Comparison of ENCODE assay signal across 7 mouse cellular contexts in genomic region chr8:85298600-85299433, GRCm38 (mm10). TPM values are rescaled to one million over a fixed set of nuclear protein-coding genes. Genes with fewer than 3 reads are reported as not detected.
DNase-seq lines count a peak whose midpoint lies in the region; ATAC-seq and TF ChIP-seq lines count a peak whose summit lies in the region.

No protein-coding gene starts in this region.

- peak overlapping the region; percentile 99 for H3K4me3 ChIP-seq in heart, embryonic 11.5 days (ENCODE audit: low read depth, low read length)
- peak overlapping the region; percentile 92 for H3K4me3 ChIP-seq in layer of hippocampus, adult 2 months
- peak overlapping the region; percentile 98 for H3K4me3 ChIP-seq in macrophage (ENCODE audit: inconsistent target)
- peak overlapping the region; percentile 83 for H3K4me3 ChIP-seq in stomach, embryonic 16.5 days (replicated peaks; ENCODE audit: low read length)

- H3K79me2 ChIP-seq in macrophage (ENCODE audit: inconsistent target): peaks cover 95% of the 10 kb centered on the region

- H3K9ac ChIP-seq in heart, embryonic 11.5 days (ENCODE audit: low read depth, low read length): peak overlapping the region; percentile 93
- H3K9ac ChIP-seq in stomach, embryonic 16.5 days (ENCODE audit: low read length): peak overlapping the region; percentile 91

- H3K4me1 ChIP-seq in heart, embryonic 11.5 days (ENCODE audit: control insufficient read depth, insufficient read depth, low read length): peaks cover 16% of the 10 kb centered on the region
- H3K4me1 ChIP-seq in stomach, embryonic 16.5 days (ENCODE audit: control insufficient read depth, insufficient read depth, low read length): peaks cover 27% of the 10 kb centered on the region

- peak overlapping the region; percentile 96 for H3K27ac ChIP-seq in heart, embryonic 11.5 days (ENCODE audit: low read depth, low read length)
- H3K27ac ChIP-seq in layer of hippocampus, adult 2 months: peak overlapping the region; percentile 99
- peak overlapping the region; percentile 97 for H3K27ac ChIP-seq in macrophage
- peak overlapping the region; percentile 98 for H3K27ac ChIP-seq in stomach, embryonic 16.5 days (ENCODE audit: low read length)

- no peaks in the 10 kb centered on the region for H3K9me3 ChIP-seq in heart, embryonic 11.5 days (replicated peaks; ENCODE audit: control insufficient read depth, low read length)
- no peaks in the 10 kb centered on the region for H3K9me3 ChIP-seq in stomach, embryonic 16.5 days (replicated peaks; ENCODE audit: control insufficient read depth, low read length)

- H3K36me3 ChIP-seq in heart, embryonic 11.5 days (ENCODE audit: control insufficient read depth, insufficient read depth, low read length): peaks cover 6% of the 10 kb centered on the region
- H3K36me3 ChIP-seq in macrophage (ENCODE audit: inconsistent target): peaks cover 21% of the 10 kb centered on the region
- peaks cover 10% of the 10 kb centered on the region; the same call in 1 of the 2 replicates for H3K36me3 ChIP-seq in stomach, embryonic 16.5 days (ENCODE audit: control insufficient read depth, insufficient read depth, low read length)

- peak; percentile 14 for DNase-seq in spleen, adult 12 weeks (ENCODE audit: low spot score)
- no peak for DNase-seq in spleen, postnatal 14 days (ENCODE audit: low spot score in 2 of 2)
- peak; percentile 50 for DNase-seq in c-Kit-positive CD71-negative TER-119-negative erythroid progenitor cells, embryonic 14.5 days (ENCODE audit: low read depth)
- peak in 1 of 2 experiments; percentile 12 for DNase-seq in layer of hippocampus, adult 2 months (ENCODE audit: low spot score in 2 of 2)

- under 1% methylated on average over 53 of the region's 53 CpGs for WGBS in heart, embryonic 11.5 days (ENCODE audit: insufficient replicate concordance)
- WGBS in macrophage (ENCODE audit: missing documents): 2% methylated on average over 52 of the region's 53 CpGs
- whole genome bisulfite sequencing in stomach, embryonic 16.5 days: under 1% methylated on average over 53 of the region's 53 CpGs

- no peak for TF ChIP-seq CTCF in layer of hippocampus, adult 2 months (conservative IDR thresholded peaks at IDR 0.05)

- ATAC-seq in heart, embryonic 11.5 days (replicated peaks; ENCODE audit: insufficient number of reproducible peaks, low FRiP score, low TSS enrichment): peak; percentile 28; the same call in 1 of the 2 replicates
- ATAC-seq in stomach, embryonic 16.5 days (ENCODE audit: insufficient read depth, low FRiP score): no peak

- no peaks in the 10 kb centered on the region for H3K27me3 ChIP-seq in heart, embryonic 11.5 days (ENCODE audit: control insufficient read depth, insufficient read depth, low read length)
- no peaks in the 10 kb centered on the region for H3K27me3 ChIP-seq in stomach, embryonic 16.5 days (ENCODE audit: control insufficient read depth, insufficient read depth, low read length)

- H3K4me2 ChIP-seq in heart, embryonic 11.5 days: peak overlapping the region; percentile 89
- peak overlapping the region; percentile 82 for H3K4me2 ChIP-seq in stomach, embryonic 16.5 days (ENCODE audit: low read depth, low read length)

RNA-seq across cellular contexts. Expression of gene Orc6, which starts 0.6 kb away (rescaled TPM):
- polyA plus RNA-seq in heart, embryonic 11.5 days (2014; fragmentation: Nextera tagmentation; extraction: Ambion mirVana): 91.8 and 92.3 TPM in 2 replicates
- 10 to 100 TPM; 30.4 to 30.6 TPM for total RNA-seq in layer of hippocampus, adult 2 months (2021)
- total RNA-seq in macrophage (2018; cell fraction: chromatin; rRNA removed): 10 to 100 TPM in 19 of 26 experiments, 1 to 10 TPM in 7; 3.9 to 39.9 (median 15.8) TPM
- total RNA-seq in macrophage (2018; cell fraction: cytosol; rRNA removed): 10 to 100 TPM in 6 of 26 experiments, 1 to 10 TPM in 20; 4.6 to 11.4 (median 9.3) TPM
- 10 to 100 TPM in 16 of 26 experiments, 1 to 10 TPM in 10; 6.9 to 61.2 (median 10.4) TPM for total RNA-seq in macrophage (2018; cell fraction: nucleus; rRNA removed)
- 10.2 to 36.3 TPM (median 12.3 TPM) in 3 replicates for polyA plus RNA-seq in macrophage (2018)
- 76.8 and 78.2 TPM in 2 replicates for polyA plus RNA-seq in stomach, embryonic 16.5 days (2015; fragmentation: Nextera tagmentation; extraction: Ambion mirVana)

RNA-seq across cellular contexts. Expression of gene Vps35, which starts 0.8 kb away (rescaled TPM):
- 113 and 137 TPM in 2 replicates for polyA plus RNA-seq in heart, embryonic 11.5 days (2014; fragmentation: Nextera tagmentation; extraction: Ambion mirVana)
- total RNA-seq in layer of hippocampus, adult 2 months (2021): 100 to 1,000 TPM; 127 TPM
- total RNA-seq in macrophage (2018; cell fraction: chromatin; rRNA removed): 100 to 1,000 TPM in 25 of 26 experiments, 10 to 100 TPM in 1; 88.6 to 234 (median 143) TPM
- 100 to 1,000 TPM; 128 to 189 (median 158) TPM for total RNA-seq in macrophage (2018; cell fraction: cytosol; rRNA removed)
- total RNA-seq in macrophage (2018; cell fraction: nucleus; rRNA removed): 100 to 1,000 TPM in 25 of 26 experiments, 10 to 100 TPM in 1; 99.9 to 192 (median 134) TPM
- 167 to 195 TPM (median 180 TPM) in 3 replicates for polyA plus RNA-seq in macrophage (2018)
- polyA plus RNA-seq in stomach, embryonic 16.5 days (2015; fragmentation: Nextera tagmentation; extraction: Ambion mirVana): 154 and 159 TPM in 2 replicates

Comparison
In these comparisons a context has a peak if more than half of its experiments do, and no peak if none do; other contexts are left out.
1. DNase-seq: peak in spleen, adult 12 weeks (single experiment) and c-Kit-positive CD71-negative TER-119-negative erythroid progenitor cells, embryonic 14.5 days (single experiment); none in spleen, postnatal 14 days (0 of 2).
2. Peak in every context shown above with its lines, with median percentiles within 50 percentile points of each other: H3K27ac ChIP-seq and H3K4me3 ChIP-seq.